Mouse (Mus musculus) retina, embryonic 14.5 days (tissue): ENCODE measurements at regions not wholly inside any gene's neighbourhood (a gene's known extent, or its start where the extent isn't known, plus 50 kb on each side); places are given as distances from the start of the nearest gene placed in this dataset.
"Not testable (repeated sequence)": the region's sequence is repeated elsewhere in the genome, so short reads cannot be mapped to it uniquely, and the experiment has no call there.

Experiments used
- DNase-seq: peaks from one replicate; pipeline ENCODE4 v3.0.0-alpha.2; 2015; ENCODE audit warnings: low spot score

- not testable (repeated sequence) for DNase-seq
Observed at GRCm38 (mm10) chr13:10855947-10856561, 495.4 kb upstream of the Chrm3 start.

GRCm38 (mm10) chr13:10845212-10845611 is 484.6 kb upstream of the Chrm3 start:
- no peak for DNase-seq

GRCm38 (mm10) chr13:10799351-10799913 is 438.8 kb upstream of the Chrm3 start:
- DNase-seq = peak; percentile 94
